Mouse (Mus musculus) c-Kit-negative CD71-positive TER-119-positive erythroid progenitor cells, embryonic 14.5 days (primary cell): ENCODE data around the gene Pdcd7.

ENCODE experiments used
- DNase-seq: peaks from one replicate; pipeline ENCODE4 v3.0.0-alpha.2; 2013; ENCODE audit warnings: low read depth, low spot score

Gene Pdcd7

DNA sequence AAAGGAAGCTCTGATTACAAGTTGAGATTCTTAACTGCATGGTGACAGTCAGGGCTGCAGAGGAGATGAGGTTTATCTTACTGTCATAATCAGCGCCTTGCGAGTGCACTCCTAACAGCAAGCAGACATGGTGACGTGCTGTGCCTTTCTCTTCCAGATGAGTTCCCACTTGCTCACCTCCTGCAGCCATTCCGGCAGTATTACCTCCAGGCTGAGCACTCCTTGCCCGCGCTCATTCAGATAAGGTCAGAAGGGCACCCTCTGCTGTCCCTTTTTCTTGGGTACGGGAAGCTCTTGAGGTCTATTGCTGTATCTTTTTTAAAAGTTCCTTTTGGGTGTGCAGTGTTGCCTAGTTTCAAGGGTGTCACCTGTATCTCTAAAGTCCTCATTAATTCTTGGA, 10.7 kb downstream of the Pdcd7 start:
- DNase-seq, result no peak

DNA sequence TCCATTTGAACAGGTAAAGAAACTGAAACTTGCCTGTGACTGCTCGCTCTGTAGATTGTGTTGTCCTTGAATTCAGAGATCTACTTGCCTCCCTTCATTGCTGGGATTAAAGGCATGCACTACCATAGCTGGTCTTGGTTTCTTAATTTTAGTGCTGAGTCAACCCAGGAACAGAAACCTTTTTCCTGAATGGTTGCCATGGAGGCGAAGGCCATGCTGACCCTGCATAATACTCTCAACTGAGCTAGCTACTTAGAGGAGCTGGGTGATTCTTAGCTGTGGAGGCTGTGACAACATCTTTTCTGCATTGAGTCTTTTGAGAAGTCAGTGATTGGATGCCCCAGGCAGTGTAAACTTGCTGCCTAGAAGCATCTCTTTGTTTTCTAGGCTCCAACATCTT, 11.1 kb downstream of the Pdcd7 start:
- no peak for DNase-seq

DNA sequence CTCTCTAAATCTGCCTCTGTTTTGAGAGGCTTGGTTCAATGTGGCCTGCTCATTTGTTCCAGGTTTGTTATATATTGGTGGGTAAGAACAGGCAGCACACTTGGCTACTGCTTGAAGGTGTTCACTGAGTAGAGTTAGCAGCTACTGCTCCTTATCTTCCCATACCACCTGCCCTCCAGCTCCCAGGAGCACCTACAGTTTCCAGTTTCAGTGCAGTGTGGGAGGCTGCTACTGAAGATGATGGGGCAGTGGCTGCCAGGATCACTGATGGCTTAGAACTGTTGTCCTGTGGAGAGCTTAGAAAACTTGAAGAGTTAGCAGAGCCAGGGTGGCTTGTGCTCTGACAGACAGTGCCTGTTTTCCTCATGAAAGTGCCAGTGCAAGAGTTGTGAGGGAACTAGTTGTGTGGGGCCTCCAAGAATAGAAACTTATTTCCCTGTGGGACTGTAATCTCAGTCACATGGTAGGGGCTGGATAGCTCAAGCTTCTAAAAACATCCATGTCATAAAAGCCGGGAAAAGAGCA, 13.1 kb downstream of the Pdcd7 start:
- peak; percentile 36 for DNase-seq

DNA sequence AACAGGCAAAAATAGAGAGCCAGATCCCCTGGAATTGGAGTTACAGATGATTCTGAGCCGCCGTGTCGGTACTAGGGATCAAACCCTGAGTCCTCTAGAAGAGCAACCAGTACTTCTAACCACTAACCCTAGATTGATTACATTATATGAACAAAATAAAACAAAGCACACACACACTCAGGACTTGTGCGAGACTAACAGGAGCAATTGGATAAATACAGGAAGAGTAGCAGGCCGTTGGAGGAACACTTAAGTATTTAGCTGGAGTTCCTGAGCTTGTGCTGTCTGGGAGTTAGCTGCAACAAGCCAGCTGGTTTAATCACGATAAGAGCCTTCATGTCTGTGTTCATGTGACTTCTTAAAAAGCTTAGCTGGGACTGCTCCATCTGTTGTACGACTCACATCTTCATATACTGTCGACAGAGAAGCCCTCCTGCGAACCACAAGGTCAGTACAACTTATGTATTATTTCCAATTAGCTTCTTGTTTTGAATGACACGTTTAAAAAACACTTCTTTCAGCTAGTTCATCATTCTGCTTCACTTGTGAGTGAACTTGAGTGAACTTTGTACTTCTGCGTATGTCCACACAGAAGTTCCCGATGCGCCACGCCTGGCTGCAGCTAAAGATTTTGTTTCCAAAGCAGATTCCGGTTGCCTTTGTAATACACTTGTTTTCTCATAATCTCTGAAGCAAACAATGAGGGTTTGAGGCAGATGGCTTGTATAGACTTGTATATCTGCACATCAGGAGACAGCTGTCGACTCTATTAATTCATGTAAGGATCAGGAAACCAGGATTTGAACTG, 14.9 kb downstream of the Pdcd7 start, which contains the start of gene Ubap1l:
Gene Ubap1l, plus strand, starts transcription at position 401 of the 808 bp plus-strand sequence.
- no peak for DNase-seq

DNA sequence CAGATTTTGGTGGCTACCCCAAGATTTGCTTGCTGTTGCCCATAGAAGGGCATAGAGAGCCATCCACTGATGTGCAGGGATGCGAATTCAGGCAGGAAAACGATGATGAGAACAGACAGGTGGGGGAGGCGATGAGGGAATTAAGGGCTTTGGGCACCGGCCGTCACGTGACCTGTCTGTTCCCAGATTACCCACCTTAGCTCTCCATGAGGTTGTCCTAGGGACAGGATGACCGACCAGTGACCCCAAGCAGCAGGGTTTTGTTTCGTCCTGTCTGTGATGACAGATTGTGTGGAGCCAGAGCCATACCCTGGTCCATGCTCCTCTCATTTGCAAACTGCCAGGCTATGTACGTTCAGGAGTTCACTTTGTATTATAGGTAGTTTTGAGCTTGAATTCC, 17.8 kb downstream of the Pdcd7 start:
- DNase-seq, result no peak

DNA sequence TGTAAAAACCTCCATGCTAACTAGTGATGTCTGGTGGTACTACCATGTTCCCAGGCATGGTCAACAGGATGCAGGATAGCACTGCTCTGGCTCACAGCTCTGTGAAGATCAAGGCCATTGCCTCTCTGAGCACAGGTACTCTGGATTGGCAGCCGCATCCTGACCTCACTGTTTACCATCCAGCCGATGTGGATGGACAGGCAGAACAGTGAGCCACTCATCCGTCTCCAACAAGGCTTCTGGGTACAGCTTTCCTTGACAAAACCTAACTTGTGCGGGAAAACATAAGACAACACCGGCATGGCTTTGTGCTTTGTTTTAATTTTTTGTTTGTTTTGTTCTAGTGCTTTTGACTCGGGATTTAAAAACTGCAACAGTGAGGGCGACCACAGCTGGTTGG, 19.8 kb downstream of the Pdcd7 start:
- DNase-seq, result no peak

DNA sequence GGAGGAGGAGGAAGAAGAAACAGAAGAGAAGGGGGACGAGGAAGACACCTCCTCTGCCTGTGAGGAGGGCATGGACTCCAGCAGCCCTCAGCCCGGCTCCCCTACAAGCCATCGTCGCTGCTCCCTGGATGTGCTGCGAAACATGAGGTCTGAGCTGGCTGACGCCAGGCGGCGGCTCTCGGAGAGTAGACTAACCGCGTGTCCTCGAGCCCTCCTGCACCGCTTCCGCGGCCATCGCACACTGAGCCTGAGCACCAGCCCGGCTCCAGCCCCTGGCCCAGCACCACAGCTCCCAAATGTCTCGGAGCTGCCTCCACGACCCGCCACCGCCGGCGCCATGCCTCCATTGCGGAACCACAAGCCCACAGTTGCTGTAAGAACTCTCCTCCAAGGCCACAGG, 25.9 kb downstream of the Pdcd7 start:
- no peak for DNase-seq

DNA sequence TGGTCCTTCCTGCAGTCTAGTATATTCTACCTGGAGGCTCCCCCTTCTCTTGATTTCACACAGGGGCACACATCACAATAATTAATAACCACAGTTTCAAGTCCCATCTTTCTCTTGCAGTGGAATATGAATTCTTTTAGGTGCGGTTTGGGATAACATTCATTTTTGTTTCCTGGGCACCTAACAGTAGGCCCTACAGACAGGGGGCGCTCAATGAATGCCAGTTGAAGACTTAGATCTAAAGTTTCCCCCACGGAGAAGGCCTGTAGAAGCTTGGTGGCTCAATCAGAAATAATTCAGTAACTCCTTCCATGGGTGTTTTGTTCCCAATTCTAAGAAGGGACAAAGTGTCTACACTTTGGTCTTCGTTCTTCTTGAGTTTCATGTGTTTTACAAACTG, 26.5 kb downstream of the Pdcd7 start:
- DNase-seq, result no peak

DNA sequence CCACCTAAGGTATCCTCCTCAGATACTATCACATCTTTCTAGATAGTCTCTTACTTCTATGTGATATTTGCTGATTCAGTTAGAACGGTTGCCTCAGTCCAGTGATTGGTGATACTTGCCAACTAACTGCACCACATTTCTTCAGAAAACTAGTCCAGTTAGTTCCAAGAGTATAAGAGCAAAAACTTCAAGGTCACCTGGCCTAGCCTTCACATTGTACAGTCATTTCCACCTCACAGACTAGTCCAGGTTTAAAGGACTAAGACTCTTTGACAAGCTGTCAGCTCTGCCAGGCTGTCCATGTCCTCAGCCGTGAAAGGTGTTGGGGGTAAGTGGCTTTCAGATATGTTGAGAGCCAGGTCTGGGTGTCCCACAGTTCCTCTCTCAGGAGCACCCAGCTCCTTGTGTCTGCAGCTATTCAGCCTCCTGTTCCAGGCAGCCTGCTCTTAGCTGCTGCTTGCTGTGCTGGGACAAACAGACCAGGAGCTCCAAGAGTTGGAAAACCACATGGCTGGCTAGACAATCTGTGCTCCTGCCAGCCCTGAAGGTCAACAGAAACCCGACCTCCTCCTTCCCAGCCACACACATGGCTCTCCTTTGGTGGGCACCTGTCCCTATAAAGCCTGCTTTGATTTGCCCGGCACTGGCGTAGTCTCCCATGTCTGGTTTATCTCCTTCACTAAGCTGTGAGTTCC, 28.7 kb downstream of the Pdcd7 start:
- no peak for DNase-seq

DNA sequence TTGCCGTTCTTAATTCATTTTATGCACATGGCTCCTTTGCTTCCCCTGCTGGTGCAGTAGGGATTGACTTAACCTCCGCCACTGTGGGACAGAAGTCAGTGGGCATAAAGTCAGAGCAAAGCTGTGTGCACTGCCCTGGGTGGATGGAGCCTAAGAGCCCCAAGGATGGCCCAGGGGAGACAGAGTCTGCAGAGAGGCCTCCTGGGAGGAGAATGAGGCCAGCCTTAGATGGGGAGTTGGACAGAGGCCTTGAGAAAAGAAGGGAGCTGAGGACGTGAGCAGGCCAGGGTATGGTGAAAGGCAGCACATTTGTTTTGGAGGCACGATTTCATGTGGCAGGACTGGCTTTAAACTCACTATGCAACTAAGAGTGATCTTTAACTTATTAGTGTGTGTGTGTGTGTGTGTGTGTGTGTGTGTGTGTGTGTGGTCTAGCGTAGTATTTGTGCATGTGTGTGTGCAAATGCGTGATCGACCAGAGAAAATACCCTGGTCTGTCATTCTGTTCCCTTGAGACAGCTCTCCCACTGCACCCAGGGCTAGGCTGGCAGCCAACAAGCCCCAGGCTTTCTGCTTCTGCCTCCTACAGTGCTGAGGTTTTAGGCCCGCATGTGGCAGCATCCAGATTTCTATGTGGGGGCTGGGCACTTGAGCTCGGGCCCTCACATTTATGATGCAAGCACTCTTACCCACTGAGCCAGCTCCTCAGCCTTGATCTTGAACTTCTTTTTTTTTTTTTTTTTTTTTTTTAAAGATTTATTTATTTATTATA, 29.4 kb downstream of the Pdcd7 start:
- DNase-seq, result no peak

DNA sequence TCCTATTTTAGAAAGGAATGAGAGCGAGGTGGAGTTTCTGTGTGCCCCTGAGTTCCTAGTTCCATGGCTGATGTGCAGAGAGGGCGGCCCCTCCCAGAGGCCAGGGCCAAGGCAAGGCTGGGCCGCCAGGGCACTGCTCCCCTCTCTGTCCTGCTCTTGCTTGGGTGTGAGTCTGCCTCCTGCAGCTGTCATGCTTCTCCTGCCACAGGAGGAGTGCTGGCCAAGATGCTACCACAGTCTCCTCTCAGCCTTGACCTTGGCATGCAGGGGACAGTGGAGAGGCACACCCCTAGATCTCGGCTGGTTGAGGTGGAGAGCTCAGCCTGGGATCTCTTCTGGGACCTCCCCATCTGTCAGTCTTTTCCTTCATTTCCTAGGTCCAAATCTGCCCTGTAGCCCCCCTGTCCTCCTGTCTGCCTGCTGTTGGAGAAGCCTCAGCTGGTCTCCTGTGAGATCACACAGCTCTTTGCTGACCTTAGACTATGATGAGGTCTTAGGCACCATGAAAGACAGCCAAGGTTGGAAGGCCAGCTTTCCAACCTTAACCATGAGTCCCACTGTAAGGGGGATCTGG, 35.2 kb downstream of the Pdcd7 start:
- no peak for DNase-seq

DNA sequence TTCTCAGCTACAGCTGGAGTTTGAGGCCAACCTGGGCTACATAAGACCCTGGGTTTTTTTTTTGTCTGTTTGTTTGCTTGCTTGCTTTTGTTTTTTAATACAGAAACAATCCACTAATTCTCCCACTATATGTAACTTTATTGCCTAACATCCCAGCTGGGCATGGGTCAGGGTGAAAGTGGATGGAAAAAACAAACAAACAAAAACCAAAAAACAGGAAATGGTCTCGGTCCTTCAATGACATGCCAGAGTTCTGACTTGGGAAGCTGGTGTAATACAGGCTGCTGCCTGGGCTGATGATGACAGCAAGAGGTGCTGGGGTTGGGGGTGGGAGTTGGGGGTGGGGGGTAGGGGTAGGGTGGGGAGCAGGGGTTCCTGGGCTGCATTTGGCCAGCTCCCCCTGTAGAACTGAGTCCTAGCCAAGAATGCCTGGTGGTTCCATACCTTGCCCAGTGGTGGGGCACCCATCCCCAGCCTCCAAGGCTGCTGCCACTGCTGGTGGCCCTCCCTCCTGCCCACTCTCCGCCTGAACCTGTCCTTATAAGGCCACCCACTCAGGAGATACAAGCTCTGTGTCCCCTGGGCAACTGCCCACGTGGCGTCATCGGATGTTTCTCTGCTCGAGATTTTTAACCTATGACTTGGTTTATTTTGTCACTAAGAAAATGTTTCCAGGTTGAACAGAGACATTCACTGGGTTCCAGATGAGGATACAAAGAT, 36.3 kb downstream of the Pdcd7 start:
- no peak for DNase-seq

DNA sequence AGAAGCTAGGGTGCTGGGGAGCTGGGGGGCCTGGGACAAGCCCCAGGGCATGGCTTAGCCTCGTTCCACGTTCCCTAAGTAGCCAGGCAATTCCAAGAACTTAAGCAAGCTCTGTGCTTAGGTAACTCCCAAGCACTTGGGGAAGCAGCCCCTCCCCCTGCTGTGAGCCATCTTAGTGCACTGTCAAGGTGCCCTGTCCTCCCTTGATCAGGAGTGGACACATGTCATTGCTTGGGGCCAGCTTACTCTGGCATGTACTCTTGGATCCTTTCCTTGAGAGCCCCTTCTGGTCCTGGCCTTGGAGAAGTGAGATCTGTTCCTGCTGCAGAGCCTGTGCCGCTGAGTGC, 36.8 kb downstream of the Pdcd7 start:
- DNase-seq, result no peak

DNA sequence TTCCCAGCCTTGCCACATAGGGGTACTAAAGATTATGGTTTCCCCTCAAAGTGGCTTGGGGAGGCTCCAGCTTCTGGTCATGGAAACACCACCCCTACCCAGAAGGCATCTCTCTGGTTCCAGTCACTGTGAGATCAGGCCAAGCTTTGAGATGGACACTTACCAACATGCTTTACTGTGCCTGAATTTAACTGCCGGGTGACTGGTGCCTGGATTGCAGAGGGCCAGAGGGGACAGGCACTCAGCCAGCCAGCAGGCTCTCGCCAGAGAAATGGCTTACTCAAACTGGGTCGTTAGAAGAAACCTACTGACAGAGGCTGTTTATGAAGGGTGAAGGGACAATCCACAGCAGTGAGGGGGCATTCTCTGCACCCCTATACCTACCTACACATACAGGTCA, 38.4 kb downstream of the Pdcd7 start:
- no peak for DNase-seq

DNA sequence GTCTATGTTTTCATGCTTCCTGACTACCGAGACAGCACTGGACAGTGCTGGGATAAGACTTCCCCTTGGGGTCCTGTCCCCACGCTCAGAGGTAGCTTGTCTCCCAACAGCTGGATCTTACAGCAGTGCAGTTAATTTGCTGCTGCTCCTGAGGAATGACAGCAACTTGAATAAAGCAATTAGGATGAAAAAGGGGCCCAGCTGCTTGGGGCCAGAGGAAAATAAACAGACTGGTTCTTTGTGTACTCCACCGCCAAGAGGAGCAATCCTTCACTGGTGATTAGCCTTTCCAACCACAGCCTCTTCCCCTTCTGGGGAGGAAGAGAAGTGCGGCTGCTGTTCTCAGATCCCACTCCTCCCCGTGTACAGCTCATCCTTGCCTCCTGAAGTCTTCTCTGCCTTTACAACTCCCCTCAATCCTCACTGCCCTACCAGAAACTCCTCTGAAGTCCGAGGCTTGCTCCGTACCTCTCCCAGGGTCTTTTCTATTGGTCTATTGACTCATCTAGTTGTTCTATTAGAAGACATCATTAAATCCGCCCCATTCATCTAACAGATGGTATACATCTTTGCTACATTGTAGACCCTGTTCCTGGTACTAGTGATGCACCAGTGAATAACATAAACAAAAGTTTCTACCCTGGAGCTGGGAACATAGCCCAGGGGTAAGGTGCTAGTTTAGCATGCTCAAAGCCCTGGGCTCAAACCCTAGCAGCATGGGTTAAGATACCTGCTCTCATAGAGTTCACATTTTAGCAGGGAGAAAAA, 40.7 kb downstream of the Pdcd7 start:
- no peak for DNase-seq

DNA sequence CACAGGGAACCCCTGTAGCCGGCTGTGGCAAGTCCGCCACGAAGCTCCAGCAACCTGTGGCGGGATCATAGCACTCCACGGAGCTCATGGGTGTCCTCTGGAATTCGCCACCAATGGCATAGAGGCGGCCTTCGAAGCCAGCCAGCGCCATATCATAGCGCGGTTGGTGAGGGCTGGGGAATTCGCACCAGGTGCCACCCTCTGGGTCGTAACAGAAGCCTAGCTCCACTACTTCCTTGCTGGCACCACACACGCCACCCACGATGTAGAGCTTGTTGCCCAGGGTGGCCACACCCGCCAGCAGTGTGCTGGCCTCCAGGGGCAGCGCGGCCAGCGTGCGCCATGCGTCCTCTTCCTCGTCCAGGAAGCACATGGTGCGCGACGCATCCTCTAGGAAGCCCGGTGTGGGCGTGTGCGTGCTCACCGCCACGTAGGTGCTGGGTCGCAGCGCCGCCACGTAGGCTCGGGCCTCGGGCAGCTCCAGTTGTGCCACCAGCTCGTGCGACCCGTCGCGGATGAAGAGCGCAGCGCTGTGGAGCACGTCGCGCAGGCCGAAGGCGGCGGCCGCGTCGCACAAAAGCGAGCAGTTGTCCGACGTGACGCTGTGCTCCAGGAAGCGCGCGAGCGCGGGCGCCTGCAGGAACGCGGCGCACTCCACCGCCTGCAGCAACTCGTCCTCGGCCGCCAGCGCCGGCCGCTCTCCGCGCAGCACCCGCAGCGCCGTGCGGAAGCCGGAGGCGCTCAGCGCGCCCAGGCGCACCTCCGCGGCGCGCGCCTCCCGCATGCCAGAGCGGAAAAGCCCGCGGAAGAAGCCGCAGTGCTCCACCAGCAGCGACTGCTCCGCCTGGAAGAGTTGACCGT, 45.1 kb downstream of the Pdcd7 start:
- DNase-seq, result no peak

DNA sequence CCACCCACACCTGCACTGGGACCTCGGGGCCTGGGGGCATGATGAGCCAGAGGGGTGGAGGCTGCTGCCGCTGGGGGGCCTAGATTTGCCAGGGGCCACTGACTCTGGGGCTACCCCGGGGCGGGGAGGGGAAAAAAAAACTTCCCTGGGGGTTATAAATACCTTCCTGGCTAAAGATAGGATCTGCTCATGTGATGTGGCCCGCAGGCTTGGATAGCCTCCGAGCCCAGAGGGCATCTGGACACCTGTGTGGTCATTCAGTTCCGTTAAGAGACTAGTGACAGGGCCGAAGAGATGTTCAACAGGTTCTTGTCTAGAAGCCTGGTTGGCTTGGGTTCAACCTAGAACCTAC, 45.7 kb downstream of the Pdcd7 start, which contains the start of gene Kbtbd13:
Gene Kbtbd13, minus strand, starts transcription at position 40 of the 352 bp plus-strand sequence.
- no peak for DNase-seq

DNA sequence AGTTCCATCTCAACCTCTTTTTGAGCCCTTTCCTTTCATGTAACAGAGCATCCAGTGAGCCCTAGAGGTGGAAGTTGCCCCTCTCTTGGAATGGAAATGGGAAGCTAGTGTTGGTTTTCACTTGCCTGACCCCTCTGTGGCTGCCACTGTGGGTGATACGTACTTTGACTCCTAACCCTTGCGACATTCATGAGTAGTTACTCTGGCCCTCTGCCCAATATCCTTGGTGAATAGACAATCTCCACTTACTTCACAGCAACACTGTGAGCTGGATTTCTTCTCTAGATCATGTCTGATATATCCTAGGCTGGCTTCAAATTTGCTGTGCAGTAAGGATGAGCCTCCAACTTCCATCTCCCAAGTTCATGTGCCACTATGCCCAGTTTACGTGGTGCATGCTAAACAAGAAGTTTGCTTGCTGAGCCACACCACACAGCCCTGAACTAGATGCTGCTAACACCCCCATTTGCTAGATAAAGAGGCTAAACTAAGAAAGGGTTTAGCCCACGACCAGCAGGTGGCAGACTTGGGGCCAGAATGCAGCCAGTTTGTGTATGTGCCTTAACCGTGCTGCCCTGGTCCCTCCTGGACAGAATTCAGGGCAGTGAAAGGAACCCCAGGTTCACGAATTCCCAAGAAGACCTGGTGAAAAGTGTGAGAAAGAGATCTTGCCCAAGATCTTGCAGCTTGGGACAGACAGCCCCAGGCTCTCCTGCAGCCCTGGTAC, 46.9 kb downstream of the Pdcd7 start:
- DNase-seq, result peak; percentile 9

DNA sequence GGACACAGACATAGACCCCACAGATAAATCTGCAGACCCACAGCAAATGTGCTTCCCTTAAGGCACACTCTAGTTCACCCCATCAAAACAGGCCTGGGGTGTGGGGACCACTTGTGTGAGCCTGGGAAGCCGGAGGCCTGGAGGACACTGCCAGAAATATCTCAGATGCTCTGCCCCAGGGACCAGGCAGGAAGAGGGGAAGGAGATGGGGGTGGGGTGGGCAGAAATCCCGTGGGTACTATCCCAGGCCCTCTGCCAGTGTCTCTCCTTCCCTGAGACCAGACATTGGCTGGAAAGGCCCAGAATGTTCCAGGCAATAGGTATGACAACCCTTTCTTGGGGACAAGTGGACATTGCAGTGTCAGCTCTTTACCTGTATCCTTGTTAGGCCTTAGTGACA, 47.7 kb downstream of the Pdcd7 start:
- no peak for DNase-seq
